Comparison of ENCODE assay signal across 31 mouse cellular contexts in genomic region chr4:142176732-142177131, GRCm38 (mm10).
"Had no signal": no experiment of that assay in that cellular context is flagged by ENCODE, and none has a peak within 500 bp of the region (broad histone marks: within the 10 kb centered on the region; RNA-seq: fewer than 3 reads in every experiment).

No protein-coding gene starts in this region.

- H3K9ac ChIP-seq: heart, embryonic 12.5 days; heart, embryonic 13.5 days; heart, embryonic 15.5 days; hindbrain, embryonic 12.5 days; hindbrain, embryonic 13.5 days; hindbrain, embryonic 14.5 days; hindbrain, embryonic 15.5 days; intestine, embryonic 15.5 days; kidney, embryonic 15.5 days had no signal

- H3K27me3 ChIP-seq: heart, embryonic 12.5 days; heart, embryonic 13.5 days; heart, embryonic 15.5 days; hindbrain, embryonic 12.5 days; hindbrain, embryonic 13.5 days; hindbrain, embryonic 15.5 days; intestine, embryonic 15.5 days; kidney, embryonic 15.5 days had no signal

- H3K4me2 ChIP-seq: heart, embryonic 11.5 days; heart, embryonic 12.5 days; heart, embryonic 13.5 days; heart, embryonic 15.5 days; hindbrain, embryonic 12.5 days; hindbrain, embryonic 13.5 days; hindbrain, embryonic 14.5 days; hindbrain, embryonic 15.5 days; intestine, embryonic 15.5 days; kidney, embryonic 15.5 days had no signal

- H3K9me3 ChIP-seq: heart, embryonic 10.5 days; heart, embryonic 13.5 days; heart, embryonic 15.5 days; hindbrain, embryonic 10.5 days; hindbrain, embryonic 15.5 days; intestine, embryonic 15.5 days; kidney, embryonic 15.5 days had no signal

- H3K4me3 ChIP-seq: heart, embryonic 10.5 days; heart, embryonic 12.5 days; heart, embryonic 13.5 days; heart, embryonic 15.5 days; hindbrain, embryonic 10.5 days; hindbrain, embryonic 12.5 days; hindbrain, embryonic 13.5 days; hindbrain, embryonic 15.5 days; intestine, embryonic 15.5 days; kidney, embryonic 15.5 days; layer of hippocampus, adult 2 months; left cerebral cortex, adult 2 months had no signal

- H3K27ac ChIP-seq: heart, embryonic 10.5 days; heart, embryonic 13.5 days; heart, embryonic 15.5 days; hindbrain, embryonic 10.5 days; hindbrain, embryonic 12.5 days; hindbrain, embryonic 13.5 days; hindbrain, embryonic 14.5 days; hindbrain, embryonic 15.5 days; hindbrain, postnatal 0 days; intestine, embryonic 15.5 days; kidney, embryonic 15.5 days; kidney, postnatal 0 days; layer of hippocampus, adult 2 months; left cerebral cortex, adult 2 months had no signal

- H3K36me3 ChIP-seq: heart, embryonic 10.5 days; heart, embryonic 12.5 days; heart, embryonic 13.5 days; heart, embryonic 15.5 days; hindbrain, embryonic 10.5 days; hindbrain, embryonic 12.5 days; hindbrain, embryonic 15.5 days; intestine, embryonic 15.5 days had no signal

- DNase-seq: heart, postnatal 10 days; heart, postnatal 14 days; heart, postnatal 36 days; heart, postnatal 4 days; kidney, adult 11 months; kidney, adult 18-20 months; kidney, adult 2 months; kidney, adult 8-10 months; kidney, adult 9 months; kidney, postnatal 14 days; kidney, postnatal 25 days; kidney, postnatal 36 days; kidney, postnatal 4 days; layer of hippocampus, adult 9-11 months; layer of hippocampus, postnatal 36 days had no signal
